Mouse (Mus musculus) MEL (cell line): ENCODE data around the gene Hoxd13. TPM values are rescaled to one million over a fixed set of nuclear protein-coding genes. Genes with fewer than 3 reads are reported as not detected.

Source experiments
- DNase-seq: peaks from one replicate; pipeline ENCODE4 v3.0.0; 2011; ENCODE audit warnings: low read depth, low spot score
- H3K27ac ChIP-seq: 2 replicates; pipeline ENCODE4 v1.5.1; 2012; ENCODE audit warnings: low read depth, mild to moderate bottlenecking, control low read depth, low read length, moderate library complexity; ENCODE audit not compliant: control insufficient read depth
- H3K27me3 ChIP-seq, 2 experiments: fragments of 150-350 bp in 1 of 2; sonication (generic) in 1 of 2; 2 replicates each; pipeline ENCODE4 v1.6.1; 2012; ENCODE audit warnings: low read length in 2 of 2, mild to moderate bottlenecking in 2 of 2, improper control_type of control experiment in 1 of 2, moderate library complexity in 1 of 2; ENCODE audit not compliant: insufficient read depth in 2 of 2, control insufficient read depth in 1 of 2
- H3K36me3 ChIP-seq, 2 experiments: 2 replicates each; pipeline ENCODE4 v1.6.1; 2012 to 2014; ENCODE audit warnings: low read length in 2 of 2, improper control_type of control experiment in 1 of 2, inconsistent platforms in 1 of 2, mild to moderate bottlenecking in 1 of 2; ENCODE audit not compliant: insufficient read depth in 2 of 2, control insufficient read depth in 1 of 2
- H3K4me1 ChIP-seq, 2 experiments: fragments of 150-350 bp in 1 of 2; sonication (generic) in 1 of 2; 2 replicates each; pipeline ENCODE4 v1.6.1; 2012; ENCODE audit warnings: low read length in 2 of 2, improper control_type of control experiment in 1 of 2, mild to moderate bottlenecking in 1 of 2; ENCODE audit not compliant: insufficient read depth in 2 of 2, control insufficient read depth in 1 of 2
- H3K4me3 ChIP-seq, 2 experiments: fragments of 150-350 bp in 1 of 2; sonication (generic) in 1 of 2; 2 replicates each; pipeline ENCODE4 v1.5.1; 2012; ENCODE audit warnings: low read depth in 2 of 2, low read length in 2 of 2, mild to moderate bottlenecking in 2 of 2, moderate library complexity in 2 of 2, control low read depth in 1 of 2, improper control_type of control experiment in 1 of 2; ENCODE audit not compliant: control insufficient read depth in 1 of 2, insufficient read depth in 1 of 2
- H3K79me2 ChIP-seq: 2 replicates; pipeline ENCODE4 v1.6.1; 2012; ENCODE audit warnings: mild to moderate bottlenecking, low read length, moderate library complexity; ENCODE audit not compliant: control insufficient read depth, poor library complexity, insufficient read depth
- H3K9ac ChIP-seq: 2 replicates; pipeline ENCODE4 v1.6.1; 2012; ENCODE audit warnings: low read depth, mild to moderate bottlenecking, control low read depth, low read length, moderate library complexity; ENCODE audit not compliant: control insufficient read depth, poor library complexity, severe bottlenecking
- H3K9me3 ChIP-seq: fragments of 150-350 bp; sonication (generic); replicated peaks from 2 replicates; pipeline ENCODE4 v1.6.1; 2012; ENCODE audit warnings: mild to moderate bottlenecking, low read length, improper control_type of control experiment, moderate library complexity; ENCODE audit not compliant: insufficient read depth
- EP300 ChIP-seq, 2 experiments: IDR thresholded peaks; 2 replicates each; pipeline ENCODE4 v1.6.1; 2011; ENCODE audit warnings: improper control_type of control experiment in 2 of 2, low read length in 2 of 2, low read depth in 1 of 2, mild to moderate bottlenecking in 1 of 2
- GABPA ChIP-seq: IDR thresholded peaks from 2 replicates; pipeline ENCODE4 v1.6.1; 2012; ENCODE audit warnings: low read depth, mild to moderate bottlenecking, inconsistent platforms, low read length, improper control_type of control experiment, moderate library complexity
- JUND ChIP-seq: IDR thresholded peaks from 2 replicates; pipeline ENCODE4 v1.6.1; 2011; ENCODE audit warnings: low read depth, mild to moderate bottlenecking, improper control_type of control experiment, low read length
- KAT2A ChIP-seq: conservative IDR thresholded peaks from 2 replicates; pipeline ENCODE4 v1.6.1; 2012; ENCODE audit warnings: low read depth, low read length, improper control_type of control experiment, inconsistent platforms
- MXI1 ChIP-seq: IDR thresholded peaks from 2 replicates; pipeline ENCODE4 v1.6.1; 2011; ENCODE audit warnings: mild to moderate bottlenecking, low read depth, low read length, improper control_type of control experiment
- MYB ChIP-seq: IDR thresholded peaks from 2 replicates; pipeline ENCODE4 v1.6.1; 2011; ENCODE audit warnings: mild to moderate bottlenecking, low read depth, low read length, improper control_type of control experiment
- MYC ChIP-seq: IDR thresholded peaks from 2 replicates; pipeline ENCODE4 v1.6.1; 2011; ENCODE audit warnings: low read depth, mild to moderate bottlenecking, low read length, improper control_type of control experiment, moderate library complexity
- NELFE ChIP-seq: IDR thresholded peaks from 2 replicates; pipeline ENCODE4 v1.6.1; 2011; ENCODE audit warnings: low read depth, low read length, improper control_type of control experiment
- NRF1 ChIP-seq: IDR thresholded peaks from 2 replicates; pipeline ENCODE4 v1.6.1; 2014; ENCODE audit warnings: low read depth, mild to moderate bottlenecking, inconsistent platforms, low read length, improper control_type of control experiment, moderate library complexity; ENCODE audit not compliant: poor library complexity, insufficient read depth, severe bottlenecking
- POLR2AphosphoS2 ChIP-seq: IDR thresholded peaks from 2 replicates; pipeline ENCODE4 v1.6.1; 2011; ENCODE audit warnings: low read length, improper control_type of control experiment
- POLR2AphosphoS5 ChIP-seq: IDR thresholded peaks from 2 replicates; pipeline ENCODE4 v1.6.1; 2012; ENCODE audit warnings: low read depth, borderline replicate concordance, mild to moderate bottlenecking, inconsistent platforms, low read length, moderate library complexity, mixed read lengths
- RAD21 ChIP-seq: IDR thresholded peaks from 2 replicates; pipeline ENCODE4 v1.6.1; 2011; ENCODE audit warnings: mild to moderate bottlenecking, low read depth, low read length, improper control_type of control experiment
- RCOR1 ChIP-seq: IDR thresholded peaks from 2 replicates; pipeline ENCODE4 v1.6.1; 2012; ENCODE audit warnings: low read depth, mild to moderate bottlenecking, inconsistent platforms, low read length, improper control_type of control experiment
- SIN3A ChIP-seq: IDR thresholded peaks from 2 replicates; pipeline ENCODE4 v1.6.1; 2012; ENCODE audit warnings: low read length, improper control_type of control experiment, inconsistent platforms
- SMC3 ChIP-seq: IDR thresholded peaks from 2 replicates; pipeline ENCODE4 v1.6.1; 2011; ENCODE audit warnings: low read depth, low read length, improper control_type of control experiment
- TCF12 ChIP-seq: IDR thresholded peaks from 2 replicates; pipeline ENCODE4 v1.6.1; 2014; ENCODE audit warnings: low read depth, mild to moderate bottlenecking, inconsistent platforms, low read length, improper control_type of control experiment, moderate library complexity
- USF1 ChIP-seq: IDR thresholded peaks from 2 replicates; pipeline ENCODE4 v1.6.1; 2014; ENCODE audit warnings: low read depth, mild to moderate bottlenecking, inconsistent platforms, low read length, improper control_type of control experiment, moderate library complexity
- USF2 ChIP-seq, 2 experiments: IDR thresholded peaks; 2 replicates each; pipeline ENCODE4 v1.6.1; 2011 to 2012; ENCODE audit warnings: improper control_type of control experiment in 2 of 2, low read length in 2 of 2, borderline replicate concordance in 1 of 2, inconsistent platforms in 1 of 2, low read depth in 1 of 2, mild to moderate bottlenecking in 1 of 2; ENCODE audit not compliant: insufficient read depth in 1 of 2
- ZC3H11A ChIP-seq: IDR thresholded peaks from 2 replicates; pipeline ENCODE4 v1.6.1; 2012; ENCODE audit warnings: low read depth, mild to moderate bottlenecking, inconsistent platforms, low read length, improper control_type of control experiment
- polyA plus RNA-seq, 2 experiments: library from polyadenylated mRNA; stranded (reverse) in 1 of 2; unstranded in 1 of 2; fragments of >175 nt in 1 of 2; fragments of >200 nt in 1 of 2; gene quantifications; 2 replicates each; pipeline versions ENCODE4 v1.2.1 to v1.2.4; 2012; ENCODE audit warnings: low replicate concordance in 2 of 2, low read depth in 1 of 2; ENCODE audit not compliant: insufficient read length in 2 of 2, insufficient read depth in 1 of 2, missing spikeins in 1 of 2
- total RNA-seq: library from RNA; depleted of rRNA; stranded (reverse); fragments of 300-350 nt; gene quantifications from 2 replicates; pipeline ENCODE4 v1.2.3, GENCODE M21; 2012

The Hoxd13 gene
- total and polyA plus RNA-seq, 3 experiments: not detected

DNA sequence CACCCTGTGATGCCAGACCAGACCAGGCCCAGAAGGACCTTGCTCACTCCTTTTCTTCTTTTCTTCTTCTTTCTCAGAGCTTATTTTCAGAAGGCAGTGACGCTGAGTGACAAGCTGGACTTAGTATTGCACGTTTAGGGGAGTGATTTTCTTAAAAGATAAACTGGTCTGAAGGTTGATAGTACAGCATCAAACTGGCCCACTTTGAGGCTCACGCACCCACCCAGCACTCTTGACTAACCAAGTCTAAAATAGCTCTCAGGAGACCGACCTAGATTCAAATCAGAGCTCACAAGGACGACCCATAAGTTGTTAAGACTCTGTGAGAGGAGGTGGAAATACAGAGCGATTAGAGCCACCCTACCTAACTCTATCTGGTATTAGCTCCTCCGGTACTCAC lies 1.7 kb upstream of the Hoxd13 start:
- Histone ChIP-seq H3K9ac (no peak overlapping the region), H3K27ac (no peak overlapping the region), H3K4me1 (no peaks in the 10 kb centered on the region), H3K27me3 (no peaks in the 10 kb centered on the region), H3K79me2 (no peaks in the 10 kb centered on the region), H3K36me3 (no peaks in the 10 kb centered on the region), H3K9me3 (no peaks in the 10 kb centered on the region), H3K4me3 (no peak overlapping the region)
- DNase-seq: no peak
- no peak for TF ChIP-seq USF2 (IDR thresholded peaks at IDR 0.05; ENCODE audit: borderline replicate concordance in 1 of 2, insufficient read depth in 1 of 2, low read depth in 1 of 2, low read length in 2 of 2)
- no peak for TF ChIP-seq POLR2AphosphoS2

DNA sequence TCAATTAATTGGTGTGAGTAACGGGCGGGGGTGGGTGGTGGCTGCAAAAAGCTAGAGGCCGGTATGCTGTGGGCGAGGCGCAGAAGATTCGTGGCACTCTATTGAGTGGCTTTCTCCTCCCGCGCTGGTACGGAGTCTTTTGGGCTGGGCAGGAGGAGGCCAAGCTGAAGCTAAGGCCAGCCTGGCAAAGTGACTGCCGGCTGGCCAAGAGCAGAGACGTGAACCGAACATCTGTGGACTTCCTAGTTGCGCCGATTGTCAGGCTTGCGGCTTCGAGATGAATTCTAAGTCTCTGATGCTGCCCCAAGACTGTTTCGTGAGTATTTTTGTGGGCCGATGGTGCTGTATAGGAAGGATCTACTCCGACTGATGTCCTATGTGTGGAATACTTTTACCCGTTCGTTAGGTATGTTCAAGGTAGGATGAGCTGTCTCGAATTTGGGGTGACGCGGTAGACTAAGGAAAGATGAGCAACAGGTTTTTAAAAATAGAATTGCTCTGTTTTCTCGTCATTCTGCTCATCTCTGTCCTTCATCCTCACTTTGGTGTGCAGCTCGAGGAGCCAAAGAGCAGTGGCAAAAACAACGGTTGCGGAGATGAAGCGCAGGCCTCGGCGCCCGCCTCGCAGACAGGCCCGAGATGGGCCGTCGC lies 794 bp upstream of the Hoxd13 start:
- TF ChIP-seq ZC3H11A: no peak
- no peak for TF ChIP-seq JUND
- no peak for TF ChIP-seq MXI1
- no peak for TF ChIP-seq EP300 (IDR thresholded peaks at IDR 0.05; ENCODE audit: low read depth in 1 of 2, low read length in 2 of 2)
- no peak for TF ChIP-seq USF1
- TF ChIP-seq GABPA: no peak
- TF ChIP-seq USF2 (IDR thresholded peaks at IDR 0.05; ENCODE audit: borderline replicate concordance in 1 of 2, insufficient read depth in 1 of 2, low read depth in 1 of 2, low read length in 2 of 2): no peak
- no peak for TF ChIP-seq NRF1
- TF ChIP-seq RCOR1: no peak
- no peak for TF ChIP-seq NELFE
- TF ChIP-seq SMC3: no peak
- no peak for TF ChIP-seq MYC
- no peak for TF ChIP-seq KAT2A
- no peak for TF ChIP-seq RAD21
- no peak for TF ChIP-seq POLR2AphosphoS2
- TF ChIP-seq MYB: no peak
- no peak for TF ChIP-seq SIN3A
- no peak for TF ChIP-seq POLR2AphosphoS5
- TF ChIP-seq TCF12: no peak
- H3K9me3 ChIP-seq: no peaks in the 10 kb centered on the region
- H3K4me1 ChIP-seq: no peaks in the 10 kb centered on the region
- H3K4me3 ChIP-seq: no peak overlapping the region
- no peaks in the 10 kb centered on the region for H3K79me2 ChIP-seq
- H3K36me3 ChIP-seq: no peaks in the 10 kb centered on the region
- H3K27ac ChIP-seq: no peak overlapping the region
- no peak overlapping the region for H3K9ac ChIP-seq
- DNase-seq: no peak
- no peaks in the 10 kb centered on the region for H3K27me3 ChIP-seq
